Mouse (Mus musculus) cerebellum, adult 9-11 months (tissue): ENCODE results near the gene Gse1.

Experiments
- DNase-seq: peaks from one replicate; pipeline ENCODE4 v3.0.0; 2022

Gene Gse1

GRCm38 (mm10) chr8:120431042-120431441 lies 202.8 kb downstream of the Gse1 start:
- peak; percentile 63 for DNase-seq

- no peak for DNase-seq
These were observed 204.2 kb downstream of the Gse1 start for GRCm38 (mm10) chr8:120432438-120432837.

GRCm38 (mm10) chr8:120433143-120433542 lies 204.9 kb downstream of the Gse1 start:
- DNase-seq: no peak

- no peak for DNase-seq
These were observed 205.5 kb downstream of the Gse1 start for GRCm38 (mm10) chr8:120433734-120434133.

- DNase-seq: no peak
These were observed 207.5 kb downstream of the Gse1 start for GRCm38 (mm10) chr8:120435781-120436180.

- DNase-seq: no peak
These were observed 208.3 kb downstream of the Gse1 start for GRCm38 (mm10) chr8:120436491-120437030.

GRCm38 (mm10) chr8:120437207-120437606 lies 209.0 kb downstream of the Gse1 start:
- DNase-seq: no peak

GRCm38 (mm10) chr8:120437666-120438395 lies 209.6 kb downstream of the Gse1 start:
- DNase-seq: peak; percentile 86

- DNase-seq: no peak
These were observed 211.1 kb downstream of the Gse1 start for GRCm38 (mm10) chr8:120439309-120439708.

GRCm38 (mm10) chr8:120440739-120441138 lies 212.5 kb downstream of the Gse1 start:
- DNase-seq: no peak

- no peak for DNase-seq
These were observed 213.4 kb downstream of the Gse1 start for GRCm38 (mm10) chr8:120441637-120442036.

- DNase-seq: no peak
These were observed 214.2 kb downstream of the Gse1 start for GRCm38 (mm10) chr8:120442306-120443003.

- DNase-seq: no peak
These were observed 217.0 kb downstream of the Gse1 start for GRCm38 (mm10) chr8:120445249-120445648.

GRCm38 (mm10) chr8:120448131-120448530 lies 219.9 kb downstream of the Gse1 start:
- no peak for DNase-seq

GRCm38 (mm10) chr8:120449139-120449538 lies 220.9 kb downstream of the Gse1 start:
- DNase-seq: no peak

- DNase-seq: no peak
These were observed 221.4 kb downstream of the Gse1 start for GRCm38 (mm10) chr8:120449608-120450031.

- no peak for DNase-seq
These were observed 223.9 kb downstream of the Gse1 start for GRCm38 (mm10) chr8:120452111-120452510.

- DNase-seq: no peak
These were observed 226.1 kb downstream of the Gse1 start for GRCm38 (mm10) chr8:120454404-120454803.

GRCm38 (mm10) chr8:120460375-120460774 lies 232.1 kb downstream of the Gse1 start:
- no peak for DNase-seq

- no peak for DNase-seq
These were observed 233.9 kb downstream of the Gse1 start for GRCm38 (mm10) chr8:120462119-120462551.

- no peak for DNase-seq
These were observed 234.4 kb downstream of the Gse1 start for GRCm38 (mm10) chr8:120462611-120463010.

GRCm38 (mm10) chr8:120463918-120464584 lies 235.8 kb downstream of the Gse1 start:
- DNase-seq: no peak

- no peak for DNase-seq
These were observed 236.3 kb downstream of the Gse1 start for GRCm38 (mm10) chr8:120464585-120464937.

GRCm38 (mm10) chr8:120465710-120466109 lies 237.5 kb downstream of the Gse1 start:
- DNase-seq: peak; percentile 38
